Mouse (Mus musculus) MEL (cell line): ENCODE data around the gene Fxn.

Source experiments
- CTCF ChIP-seq, 3 experiments: IDR thresholded peaks in 2 of 3; conservative IDR thresholded peaks in 1 of 3; 2 replicates each; pipeline ENCODE4 v1.5.1; 2011 to 2012; ENCODE audit warnings: low read length in 3 of 3, low read depth in 2 of 3, mild to moderate bottlenecking in 2 of 3, improper control_type of control experiment in 1 of 3, inconsistent platforms in 1 of 3, mixed read lengths in 1 of 3, moderate library complexity in 1 of 3; ENCODE audit not compliant: control insufficient read depth in 1 of 3, insufficient read depth in 1 of 3, poor library complexity in 1 of 3, severe bottlenecking in 1 of 3
- EP300 ChIP-seq, 2 experiments: IDR thresholded peaks; 2 replicates each; pipeline ENCODE4 v1.6.1; 2011; ENCODE audit warnings: improper control_type of control experiment in 2 of 2, low read length in 2 of 2, low read depth in 1 of 2, mild to moderate bottlenecking in 1 of 2
- ETS1 ChIP-seq: IDR thresholded peaks from 2 replicates; pipeline ENCODE4 v1.6.1; 2012; ENCODE audit warnings: low read depth, mild to moderate bottlenecking, inconsistent platforms, low read length, improper control_type of control experiment, moderate library complexity
- POLR2A ChIP-seq, 2 experiments: IDR thresholded peaks; 2 replicates each; pipeline ENCODE4 v1.6.1; 2011 to 2012; ENCODE audit warnings: low read length in 2 of 2, mild to moderate bottlenecking in 2 of 2, control low read depth in 1 of 2, improper control_type of control experiment in 1 of 2, low read depth in 1 of 2, moderate library complexity in 1 of 2; ENCODE audit not compliant: control insufficient read depth in 1 of 2, insufficient read depth in 1 of 2, poor library complexity in 1 of 2
- USF2 ChIP-seq, 2 experiments: IDR thresholded peaks; 2 replicates each; pipeline ENCODE4 v1.6.1; 2011 to 2012; ENCODE audit warnings: improper control_type of control experiment in 2 of 2, low read length in 2 of 2, borderline replicate concordance in 1 of 2, inconsistent platforms in 1 of 2, low read depth in 1 of 2, mild to moderate bottlenecking in 1 of 2; ENCODE audit not compliant: insufficient read depth in 1 of 2
- ZMIZ1 ChIP-seq: IDR thresholded peaks from 2 replicates; pipeline ENCODE4 v1.6.1; 2012; ENCODE audit warnings: low read depth, mild to moderate bottlenecking, inconsistent platforms, low read length, improper control_type of control experiment, moderate library complexity

DNA sequence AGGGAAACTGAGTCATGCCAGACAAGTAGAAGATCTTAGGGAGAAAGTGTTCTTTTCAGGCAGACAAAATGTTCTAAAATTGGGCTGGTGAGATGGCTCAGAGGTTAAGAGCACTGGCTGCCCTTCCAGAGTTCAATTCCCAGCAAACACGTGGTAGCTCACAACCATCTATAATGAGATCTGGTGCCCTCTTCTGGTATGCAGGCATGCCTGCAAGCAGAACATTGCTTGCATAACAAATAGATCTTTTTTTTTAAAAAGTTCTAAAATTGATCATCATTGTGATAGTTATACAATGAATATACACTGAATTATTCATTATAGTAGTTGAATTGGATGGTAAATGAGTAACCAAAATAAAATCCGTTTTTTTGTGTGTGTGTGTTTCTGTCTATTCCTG, 62.1 kb downstream of the Fxn start:
- TF ChIP-seq ZMIZ1: no peak
- no peak for TF ChIP-seq EP300 (IDR thresholded peaks at IDR 0.05; ENCODE audit: low read depth in 1 of 2, low read length in 2 of 2)
- TF ChIP-seq CTCF (IDR thresholded peaks at IDR 0.05 in 2 of 3, conservative IDR thresholded peaks at IDR 0.05 in 1 of 3; ENCODE audit: control insufficient read depth in 1 of 3, insufficient read depth in 1 of 3, low read depth in 2 of 3, low read length in 3 of 3, poor library complexity in 1 of 3, severe bottlenecking in 1 of 3): no peak; a peak in 1 of 6 replicates
- TF ChIP-seq POLR2A (IDR thresholded peaks at IDR 0.05; ENCODE audit: control insufficient read depth in 1 of 2, insufficient read depth in 1 of 2, low read depth in 1 of 2, low read length in 2 of 2, poor library complexity in 1 of 2): no peak
- no peak for TF ChIP-seq ETS1
- TF ChIP-seq USF2 (IDR thresholded peaks at IDR 0.05; ENCODE audit: borderline replicate concordance in 1 of 2, insufficient read depth in 1 of 2, low read depth in 1 of 2, low read length in 2 of 2): no peak
